Mouse (Mus musculus) stomach, postnatal 0 days (tissue): ENCODE results near the gene Klhl6. TPM values are rescaled to one million over a fixed set of nuclear protein-coding genes. Genes with fewer than 3 reads are reported as not detected.

Experiments
- ATAC-seq: fragments of 200-750 bp; cut with Nextera tagmentation; 2 replicates; pipeline ENCODE4 v1.8.0; 2017; ENCODE audit not compliant: low FRiP score, low TSS enrichment
- DNase-seq: peaks from one replicate; pipeline ENCODE4 v3.0.0-alpha.2; 2016; ENCODE audit warnings: low spot score
- H3K27ac ChIP-seq: fragments of 300-500 bp; sonication (generic); replicated peaks from 2 replicates; pipeline ENCODE4 v1.5.1; 2014; ENCODE audit warnings: mild to moderate bottlenecking, control low read depth
- H3K27me3 ChIP-seq: fragments of 300-500 bp; sonication (generic); 2 replicates; pipeline ENCODE4 v1.6.1; 2014; ENCODE audit warnings: low read length; ENCODE audit not compliant: control insufficient read depth, insufficient read depth
- H3K36me3 ChIP-seq: fragments of 300-500 bp; sonication (generic); 2 replicates; pipeline ENCODE4 v1.6.1; 2014; ENCODE audit warnings: low read length, mixed read lengths; ENCODE audit not compliant: control insufficient read depth, insufficient read depth
- H3K4me1 ChIP-seq: fragments of 300-500 bp; sonication (generic); replicated peaks from 2 replicates; pipeline ENCODE4 v1.6.1; 2014; ENCODE audit warnings: antibody characterized with exemption; ENCODE audit not compliant: control insufficient read depth, insufficient read depth
- H3K4me2 ChIP-seq: fragments of 300-500 bp; sonication (generic); replicated peaks from 2 replicates; pipeline ENCODE4 v1.6.1; 2014; ENCODE audit warnings: low read depth, mild to moderate bottlenecking, control low read depth, moderate library complexity
- H3K4me3 ChIP-seq: fragments of 300-500 bp; sonication (generic); 2 replicates; pipeline ENCODE4 v1.5.1; 2014; ENCODE audit warnings: low read depth, low read length, control low read depth
- H3K9ac ChIP-seq: fragments of 300-500 bp; sonication (generic); 2 replicates; pipeline ENCODE4 v1.6.1; 2014; ENCODE audit warnings: mild to moderate bottlenecking, low read length, control low read depth, mixed read lengths
- H3K9me3 ChIP-seq: fragments of 300-500 bp; sonication (generic); 2 replicates; pipeline ENCODE4 v1.6.1; 2016; ENCODE audit warnings: low read length; ENCODE audit not compliant: control insufficient read depth
- CTCF ChIP-seq: IDR thresholded peaks from 2 replicates; pipeline ENCODE4 v1.5.1; 2016; ENCODE audit warnings: antibody characterized with exemption, low read depth, mild to moderate bottlenecking, moderate library complexity
- EP300 ChIP-seq: optimal IDR thresholded peaks from 2 replicates; pipeline ENCODE3; 2016; ENCODE audit warnings: antibody characterized with exemption
- WGBS: fragments of 180-500 bp; shearing (Covaris S2); extraction: QIAGEN DNeasy Blood & Tissue Kit; methylation state at CpG from one replicate; pipeline ENCODE4 v1.1.7; 2014; 5-methylcytosine and 5-hydroxymethylcytosine counted together
- polyA plus RNA-seq: library from polyadenylated mRNA; unstranded; fragments of >200 nt; fragmentation: Nextera tagmentation; extraction: Ambion mirVana; gene quantifications from 2 replicates; pipeline ENCODE4 v1.2.1, GENCODE M21; 2015

The Klhl6 gene
- polyA plus RNA-seq, 1 experiment from 2014 or later, result 2.7 TPM

DNA sequence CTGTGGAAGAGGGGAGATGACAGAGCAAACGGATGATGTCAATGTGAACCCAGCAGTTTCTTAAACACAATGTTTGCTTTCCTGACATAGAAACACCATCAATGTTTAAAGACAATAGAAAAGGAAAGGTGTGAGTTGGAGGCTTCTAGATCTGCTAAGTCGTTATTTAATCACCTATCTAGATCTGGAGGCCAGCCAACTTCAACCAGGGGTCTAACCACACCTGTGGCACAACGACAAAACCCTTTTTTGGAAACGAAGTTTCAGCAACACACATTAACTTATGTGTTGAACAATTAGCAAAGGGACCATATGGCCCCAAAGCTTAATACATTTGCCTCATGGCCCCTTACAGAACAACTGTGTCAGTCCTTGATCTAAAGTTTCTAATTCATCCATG lies 6.0 kb downstream of the Klhl6 start:
- Histone ChIP-seq H3K9me3 (no peaks in the 10 kb centered on the region), H3K4me2 (no peak overlapping the region), H3K4me3 (no peak overlapping the region), H3K36me3 (no peaks in the 10 kb centered on the region), H3K27me3 (no peaks in the 10 kb centered on the region), H3K9ac (no peak overlapping the region), H3K4me1 (no peaks in the 10 kb centered on the region), H3K27ac (no peak overlapping the region)
- TF ChIP-seq CTCF, result no peak
- TF ChIP-seq EP300, result no peak
- DNase-seq (no peak), ATAC-seq (no peak)
- WGBS, result 37% methylated on average over 4 of the region's 4 CpGs

DNA sequence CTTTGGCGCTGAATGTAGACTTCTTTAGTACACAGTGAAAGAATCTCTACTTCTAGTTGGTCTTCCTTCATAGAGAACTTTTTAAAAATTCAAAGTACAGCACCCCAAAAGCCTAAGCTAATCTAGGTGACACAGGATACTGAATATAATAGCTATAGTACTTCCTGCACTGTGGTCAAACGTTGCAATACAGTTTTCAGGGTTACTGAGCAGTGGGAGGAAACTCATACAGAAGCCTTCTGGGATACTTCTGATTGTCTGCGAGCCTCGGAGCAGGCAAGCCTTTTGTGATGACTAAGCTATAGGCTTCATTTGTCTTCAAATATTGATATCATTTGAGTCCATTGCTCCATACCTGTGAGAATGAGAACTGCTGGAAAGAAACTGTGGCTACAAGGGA lies 7.4 kb downstream of the Klhl6 start:
- ATAC-seq, result no peak
- no peak overlapping the region for H3K27ac ChIP-seq
- 63% methylated on average over 4 of the region's 4 CpGs for WGBS

DNA sequence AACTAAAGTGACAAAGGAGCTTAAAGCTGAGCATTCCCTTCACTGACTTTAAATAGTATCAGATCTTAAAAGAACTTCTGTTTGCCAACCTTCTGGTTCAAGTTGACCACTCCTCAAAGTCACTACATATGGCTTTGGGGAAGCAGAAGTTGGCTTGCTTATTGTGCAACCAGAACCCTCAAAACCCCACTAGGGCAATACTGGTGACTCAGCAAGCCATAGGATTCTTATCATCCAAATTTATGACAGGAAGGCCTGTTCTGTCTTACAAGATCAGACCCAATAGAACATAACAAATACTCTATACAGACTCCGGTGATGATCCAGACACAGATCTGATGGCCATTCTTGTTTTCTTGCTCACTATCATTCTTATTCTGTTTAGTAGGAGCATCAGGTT lies 9.4 kb downstream of the Klhl6 start:
- TF ChIP-seq CTCF (no peak), EP300 (no peak)
- no peak overlapping the region for H3K27ac ChIP-seq
- H3K4me1 ChIP-seq, result no peaks in the 10 kb centered on the region
- DNase-seq (no peak), ATAC-seq (no peak)
- no peak overlapping the region for H3K4me3 ChIP-seq
- 96% methylated on average over 1 of the region's 1 CpGs for WGBS
- no peaks in the 10 kb centered on the region for H3K27me3 ChIP-seq
- H3K9me3 ChIP-seq, result no peaks in the 10 kb centered on the region
- no peaks in the 10 kb centered on the region for H3K36me3 ChIP-seq
- H3K9ac ChIP-seq, result no peak overlapping the region
- no peak overlapping the region for H3K4me2 ChIP-seq

More for the DNA sequence above, 7.4 kb downstream of the Klhl6 start:
- TF ChIP-seq CTCF (no peak), EP300 (no peak)
- Histone ChIP-seq H3K9me3 (no peaks in the 10 kb centered on the region), H3K9ac (no peak overlapping the region), H3K36me3 (no peaks in the 10 kb centered on the region), H3K4me3 (no peak overlapping the region), H3K4me2 (no peak overlapping the region), H3K4me1 (no peaks in the 10 kb centered on the region), H3K27me3 (no peaks in the 10 kb centered on the region)
- DNase-seq, result no peak

DNA sequence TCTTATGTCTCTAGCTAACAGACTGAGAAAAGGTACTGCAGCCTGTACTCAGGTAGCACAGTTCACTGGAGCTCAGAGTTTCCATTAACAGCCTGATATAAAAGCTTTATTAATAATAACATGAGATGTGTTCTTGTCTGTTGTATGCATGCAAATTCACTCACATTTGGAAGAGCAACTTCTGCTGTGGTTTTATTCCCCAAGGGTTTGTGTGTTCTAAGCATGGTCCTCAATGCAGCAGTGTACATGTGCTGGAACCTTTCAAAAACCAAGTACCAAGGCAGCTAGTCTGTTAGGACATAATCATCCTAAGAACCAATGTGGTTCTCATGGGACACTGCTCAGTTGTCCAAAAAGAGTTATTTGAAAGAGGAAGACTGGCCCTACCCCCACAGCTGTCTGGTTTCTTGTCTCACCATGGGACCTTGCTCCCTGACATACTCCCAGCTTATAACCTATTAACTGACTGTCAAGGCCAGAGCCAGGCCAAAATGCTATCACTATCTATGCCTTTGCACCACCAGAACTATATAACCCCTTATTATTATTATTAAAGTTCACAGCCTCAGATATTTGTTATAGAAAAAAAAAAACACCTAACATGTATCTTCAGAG lies 10.0 kb downstream of the Klhl6 start:
- no peaks in the 10 kb centered on the region for H3K27me3 ChIP-seq
- H3K4me1 ChIP-seq, result no peaks in the 10 kb centered on the region
- no peak overlapping the region for H3K4me2 ChIP-seq
- no peak overlapping the region for H3K9ac ChIP-seq
- H3K4me3 ChIP-seq, result no peak overlapping the region
- TF ChIP-seq CTCF, result no peak
- H3K36me3 ChIP-seq, result no peaks in the 10 kb centered on the region
- H3K9me3 ChIP-seq, result no peaks in the 10 kb centered on the region
- ATAC-seq (no peak), DNase-seq (no peak)
- H3K27ac ChIP-seq, result no peak overlapping the region

DNA sequence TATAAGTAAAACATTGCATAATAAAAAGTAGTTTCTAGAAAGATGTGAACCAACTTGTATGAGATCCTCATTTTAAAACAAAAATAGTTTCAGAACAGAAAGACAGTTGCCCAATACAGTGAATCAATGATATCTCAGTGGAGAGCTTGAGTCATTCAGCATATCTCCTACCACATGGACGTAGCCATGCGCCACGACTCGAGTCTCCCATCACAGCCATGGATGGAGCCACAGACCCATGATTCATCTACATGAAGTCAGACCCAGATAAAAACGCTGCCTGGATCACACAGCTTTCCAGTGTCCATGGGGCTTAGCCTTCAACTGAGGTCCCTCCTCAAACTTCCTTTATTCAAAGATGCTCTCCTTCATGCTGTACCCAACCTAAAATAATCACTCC lies 13.3 kb downstream of the Klhl6 start:
- H3K27ac ChIP-seq, result no peak overlapping the region
- no peak overlapping the region for H3K4me3 ChIP-seq
- no peak overlapping the region for H3K9ac ChIP-seq
- DNase-seq (no peak), ATAC-seq (no peak)
- no peaks in the 10 kb centered on the region for H3K9me3 ChIP-seq
- no peak overlapping the region for H3K4me2 ChIP-seq
- H3K27me3 ChIP-seq, result no peaks in the 10 kb centered on the region
- WGBS, result 91% methylated on average over 5 of the region's 5 CpGs
- no peaks in the 10 kb centered on the region for H3K36me3 ChIP-seq
- no peaks in the 10 kb centered on the region for H3K4me1 ChIP-seq
- no peak for TF ChIP-seq EP300
- no peak for TF ChIP-seq CTCF

DNA sequence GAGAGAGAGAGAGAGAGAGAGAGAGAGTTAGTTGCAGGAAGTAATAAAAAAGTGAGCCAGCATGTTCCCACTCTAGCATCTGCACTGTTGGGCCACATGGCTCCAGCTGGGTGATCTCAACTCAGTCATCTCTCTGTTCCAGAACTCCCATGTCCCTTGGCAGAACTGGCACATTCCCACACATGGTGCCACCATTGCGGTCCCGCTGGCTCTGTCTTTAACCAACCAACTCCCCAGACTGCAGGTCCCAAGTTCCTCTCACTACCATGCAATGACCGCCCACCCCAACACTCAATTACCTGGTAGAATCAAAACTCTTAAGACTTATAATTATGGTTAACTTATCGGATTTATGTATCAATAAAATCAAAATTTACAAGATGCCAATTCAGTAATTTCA lies 14.2 kb downstream of the Klhl6 start:
- Histone ChIP-seq H3K4me2 (no peak overlapping the region), H3K9ac (no peak overlapping the region), H3K27ac (no peak overlapping the region), H3K4me3 (no peak overlapping the region), H3K27me3 (no peaks in the 10 kb centered on the region), H3K4me1 (no peaks in the 10 kb centered on the region), H3K36me3 (no peaks in the 10 kb centered on the region), H3K9me3 (no peaks in the 10 kb centered on the region)
- WGBS, result 95% methylated on average over 4 of the region's 4 CpGs
- ATAC-seq (no peak), DNase-seq (no peak)
- TF ChIP-seq EP300 (no peak), CTCF (no peak)
